Mouse (Mus musculus) liver, adult 2 months (tissue): Measurements from ENCODE around the gene Plscr5. TPM values are rescaled to one million over a fixed set of nuclear protein-coding genes. Genes with fewer than 3 reads are reported as not detected.

Source experiments
- DNase-seq: peaks from one replicate; pipeline ENCODE4 v3.0.0-alpha.2; 2011; ENCODE audit warnings: low read depth, low spot score; ENCODE audit errors: extremely low read depth
- H3K27ac ChIP-seq: fragments of 200-500 bp; replicated peaks from 2 replicates; pipeline ENCODE4 v1.5.1; 2012; ENCODE audit warnings: low read depth, mild to moderate bottlenecking, control low read depth, inconsistent platforms, low read length; ENCODE audit not compliant: insufficient read depth
- H3K27me3 ChIP-seq: fragments of 200-500 bp; 2 replicates; pipeline ENCODE4 v1.6.1; 2012; ENCODE audit warnings: mild to moderate bottlenecking, moderate library complexity, low read length, inconsistent platforms; ENCODE audit not compliant: control insufficient read depth, insufficient read depth
- H3K36me3 ChIP-seq: fragments of 200-500 bp; 2 replicates; pipeline ENCODE4 v1.6.1; 2012; ENCODE audit warnings: low read length, inconsistent platforms; ENCODE audit not compliant: control insufficient read depth, insufficient read depth
- H3K4me1 ChIP-seq: fragments of 200-500 bp; 2 replicates; pipeline ENCODE4 v1.6.1; 2011; ENCODE audit warnings: low read length; ENCODE audit not compliant: control insufficient read depth, insufficient read depth
- H3K4me3 ChIP-seq: fragments of 200-500 bp; 2 replicates; pipeline ENCODE4 v1.5.1; 2011; ENCODE audit warnings: low read depth, mild to moderate bottlenecking, control low read depth, low read length, moderate library complexity; ENCODE audit not compliant: insufficient read depth
- H3K79me2 ChIP-seq: fragments of 200-500 bp; 2 replicates; pipeline ENCODE4 v1.6.1; 2012; ENCODE audit warnings: inconsistent platforms, mild to moderate bottlenecking, low read length, moderate library complexity; ENCODE audit not compliant: control insufficient read depth, insufficient read depth
- H3K9ac ChIP-seq: fragments of 200-500 bp; 2 replicates; pipeline ENCODE4 v1.6.1; 2012; ENCODE audit warnings: low read depth, mild to moderate bottlenecking, control low read depth, inconsistent platforms, low read length
- CTCF ChIP-seq: fragments of 200-500 bp; IDR thresholded peaks from 2 replicates; pipeline ENCODE4 v1.5.1; 2011; ENCODE audit warnings: low read depth, low read length, control low read depth
- POLR2A ChIP-seq: fragments of 200-500 bp; IDR thresholded peaks from 2 replicates; pipeline ENCODE4 v1.6.1; 2011; ENCODE audit warnings: low read length, control low read depth; ENCODE audit not compliant: insufficient read depth; ENCODE audit errors: extremely low read depth
- WGBS: fragments of 180-500 bp; shearing (Covaris S2); methylation state at CpG from one replicate; pipeline ENCODE4 v1.1.7; 2018; 5-methylcytosine and 5-hydroxymethylcytosine counted together
- polyA plus RNA-seq: library from polyadenylated mRNA; depleted of rRNA; stranded (reverse); fragments of >200 nt; gene quantifications from 2 replicates; pipeline ENCODE4 v1.2.3, GENCODE M21; 2012
- total RNA-seq: library from RNA; depleted of rRNA; stranded (reverse); fragments of >200 nt; gene quantifications from 2 replicates; pipeline ENCODE4 v1.2.3, GENCODE M21; 2014

Plscr5 gene
- total and polyA plus RNA-seq, 2 experiments = not detected

- Histone ChIP-seq H3K4me1 (no peaks in the 10 kb centered on the region; the same call in 1 of the 2 replicates), H3K27me3 (no peaks in the 10 kb centered on the region), H3K9ac (no peak overlapping the region), H3K4me3 (peak overlapping the region; percentile 54; the same call in 1 of the 2 replicates), H3K79me2 (no peaks in the 10 kb centered on the region), H3K36me3 (no peaks in the 10 kb centered on the region), H3K27ac (no peak overlapping the region)
- DNase-seq = peak; percentile 34
- 79% methylated on average over 8 of the region's 8 CpGs for WGBS
- TF ChIP-seq CTCF = no peak
- TF ChIP-seq POLR2A = no peak
Observed at GRCm38 (mm10) chr9:92207757-92208156, 15.0 kb downstream of the Plscr5 start.

GRCm38 (mm10) chr9:92209850-92210249 is 17.1 kb downstream of the Plscr5 start:
- no peaks in the 10 kb centered on the region for H3K79me2 ChIP-seq
- no peaks in the 10 kb centered on the region; the same call in 1 of the 2 replicates for H3K4me1 ChIP-seq
- no peak overlapping the region for H3K4me3 ChIP-seq
- no peaks in the 10 kb centered on the region for H3K36me3 ChIP-seq
- no peak for DNase-seq
- 87% methylated on average over 3 of the region's 3 CpGs for WGBS
- no peak overlapping the region for H3K9ac ChIP-seq
- H3K27me3 ChIP-seq = no peaks in the 10 kb centered on the region
- TF ChIP-seq POLR2A (no peak), CTCF (no peak)
- H3K27ac ChIP-seq = no peak overlapping the region

GRCm38 (mm10) chr9:92210386-92210967 is 17.7 kb downstream of the Plscr5 start:
- H3K4me1 ChIP-seq = no peaks in the 10 kb centered on the region; the same call in 1 of the 2 replicates

GRCm38 (mm10) chr9:92211048-92211447 is 18.3 kb downstream of the Plscr5 start:
- TF ChIP-seq CTCF = no peak
- no peak for TF ChIP-seq POLR2A
- 16% methylated on average over 3 of the region's 3 CpGs for WGBS
- DNase-seq = peak; percentile 65
- Histone ChIP-seq H3K9ac (no peak overlapping the region), H3K79me2 (no peaks in the 10 kb centered on the region), H3K27ac (no peak overlapping the region), H3K4me1 (no peaks in the 10 kb centered on the region; the same call in 1 of the 2 replicates), H3K36me3 (no peaks in the 10 kb centered on the region), H3K4me3 (no peak overlapping the region), H3K27me3 (no peaks in the 10 kb centered on the region)

More at GRCm38 (mm10) chr9:92210386-92210967, 17.7 kb downstream of the Plscr5 start:
- no peak for TF ChIP-seq CTCF
- TF ChIP-seq POLR2A = no peak
- Histone ChIP-seq H3K36me3 (no peaks in the 10 kb centered on the region), H3K9ac (no peak overlapping the region), H3K4me3 (no peak overlapping the region), H3K27me3 (no peaks in the 10 kb centered on the region), H3K27ac (no peak overlapping the region), H3K79me2 (no peaks in the 10 kb centered on the region)
- WGBS = 80% methylated on average over 7 of the region's 7 CpGs
- DNase-seq = no peak

- H3K27me3 ChIP-seq = no peaks in the 10 kb centered on the region
- H3K4me3 ChIP-seq = no peak overlapping the region
- no peaks in the 10 kb centered on the region for H3K36me3 ChIP-seq
- peak; percentile 47 for DNase-seq
- 43% methylated on average over 4 of the region's 4 CpGs for WGBS
- H3K9ac ChIP-seq = no peak overlapping the region
- no peak overlapping the region for H3K27ac ChIP-seq
- no peaks in the 10 kb centered on the region for H3K79me2 ChIP-seq
- no peaks in the 10 kb centered on the region for H3K4me1 ChIP-seq
- TF ChIP-seq POLR2A (no peak), CTCF (peak; percentile 30; the same call in 1 of the 2 replicates)
Observed at GRCm38 (mm10) chr9:92217484-92217883, 24.7 kb downstream of the Plscr5 start.

- Histone ChIP-seq H3K4me3 (no peak overlapping the region), H3K9ac (no peak overlapping the region), H3K27me3 (no peaks in the 10 kb centered on the region), H3K4me1 (no peaks in the 10 kb centered on the region), H3K36me3 (no peaks in the 10 kb centered on the region), H3K79me2 (no peaks in the 10 kb centered on the region), H3K27ac (no peak overlapping the region)
- TF ChIP-seq POLR2A (no peak), CTCF (no peak)
- 91% methylated on average over 2 of the region's 2 CpGs for WGBS
- no peak for DNase-seq
Observed at GRCm38 (mm10) chr9:92217896-92218295, 25.2 kb downstream of the Plscr5 start.
